Mouse (Mus musculus) MEL (cell line): ENCODE measurements at regions not wholly inside any gene's neighbourhood (a gene's known extent, or its start where the extent isn't known, plus 50 kb on each side); places are given as distances from the start of the nearest gene placed in this dataset.

Experiments
- CTCF ChIP-seq, 3 experiments: IDR thresholded peaks in 2 of 3; conservative IDR thresholded peaks in 1 of 3; 2 replicates each; pipeline ENCODE4 v1.5.1; 2011 to 2012; ENCODE audit warnings: low read length in 3 of 3, low read depth in 2 of 3, mild to moderate bottlenecking in 2 of 3, improper control_type of control experiment in 1 of 3, inconsistent platforms in 1 of 3, mixed read lengths in 1 of 3, moderate library complexity in 1 of 3; ENCODE audit not compliant: control insufficient read depth in 1 of 3, insufficient read depth in 1 of 3, poor library complexity in 1 of 3, severe bottlenecking in 1 of 3
- HCFC1 ChIP-seq: IDR thresholded peaks from 2 replicates; pipeline ENCODE4 v1.6.1; 2012; ENCODE audit warnings: low read depth, mild to moderate bottlenecking, inconsistent platforms, low read length, improper control_type of control experiment, moderate library complexity
- MYC ChIP-seq: IDR thresholded peaks from 2 replicates; pipeline ENCODE4 v1.6.1; 2011; ENCODE audit warnings: low read depth, mild to moderate bottlenecking, low read length, improper control_type of control experiment, moderate library complexity
- POLR2A ChIP-seq, 2 experiments: IDR thresholded peaks; 2 replicates each; pipeline ENCODE4 v1.6.1; 2011 to 2012; ENCODE audit warnings: low read length in 2 of 2, mild to moderate bottlenecking in 2 of 2, control low read depth in 1 of 2, improper control_type of control experiment in 1 of 2, low read depth in 1 of 2, moderate library complexity in 1 of 2; ENCODE audit not compliant: control insufficient read depth in 1 of 2, insufficient read depth in 1 of 2, poor library complexity in 1 of 2
- ZMIZ1 ChIP-seq: IDR thresholded peaks from 2 replicates; pipeline ENCODE4 v1.6.1; 2012; ENCODE audit warnings: low read depth, mild to moderate bottlenecking, inconsistent platforms, low read length, improper control_type of control experiment, moderate library complexity

GRCm38 (mm10) chr1:75662141-75662990 is 116.3 kb downstream of the Slc4a3 start:
- no peak for TF ChIP-seq CTCF (IDR thresholded peaks at IDR 0.05 in 2 of 3, conservative IDR thresholded peaks at IDR 0.05 in 1 of 3; ENCODE audit: control insufficient read depth in 1 of 3, insufficient read depth in 1 of 3, low read depth in 2 of 3, low read length in 3 of 3, poor library complexity in 1 of 3, severe bottlenecking in 1 of 3)
- TF ChIP-seq POLR2A (IDR thresholded peaks at IDR 0.05; ENCODE audit: control insufficient read depth in 1 of 2, insufficient read depth in 1 of 2, low read depth in 1 of 2, low read length in 2 of 2, poor library complexity in 1 of 2): no peak
- no peak for TF ChIP-seq HCFC1
- TF ChIP-seq MYC: no peak
- no peak for TF ChIP-seq ZMIZ1
